Mouse (Mus musculus) olfactory bulb, adult 2 months (tissue): ENCODE measurements at regions not wholly inside any gene's neighbourhood (a gene's known extent, or its start where the extent isn't known, plus 50 kb on each side); places are given as distances from the start of the nearest gene placed in this dataset.

ENCODE experiments used
- H3K27ac ChIP-seq: fragments of 200-500 bp; 2 replicates; pipeline ENCODE4 v1.5.1; 2012; ENCODE audit warnings: low read depth, low read length; ENCODE audit not compliant: insufficient read depth
- H3K4me1 ChIP-seq: fragments of 200-500 bp; 2 replicates; pipeline ENCODE4 v1.6.1; 2012; ENCODE audit warnings: low read length; ENCODE audit not compliant: control insufficient read depth, insufficient read depth
- H3K4me3 ChIP-seq: fragments of 200-500 bp; 2 replicates; pipeline ENCODE4 v1.5.1; 2012; ENCODE audit warnings: mild to moderate bottlenecking, low read depth, low read length, moderate library complexity; ENCODE audit not compliant: insufficient read depth
- CTCF ChIP-seq: fragments of 200-500 bp; IDR thresholded peaks from 2 replicates; pipeline ENCODE4 v1.5.1; 2012; ENCODE audit warnings: low read depth, mild to moderate bottlenecking, low read length, moderate library complexity; ENCODE audit not compliant: insufficient read depth
- POLR2A ChIP-seq: fragments of 200-500 bp; IDR thresholded peaks from 2 replicates; pipeline ENCODE4 v1.6.1; 2012; ENCODE audit warnings: mild to moderate bottlenecking, low read depth, low read length, moderate library complexity; ENCODE audit not compliant: insufficient read depth
- WGBS: fragments of 180-500 bp; shearing (Covaris S2); methylation state at CpG from one replicate; pipeline ENCODE4 v1.1.7; 2018; 5-methylcytosine and 5-hydroxymethylcytosine counted together

- 28% methylated on average over 8 of the region's 8 CpGs for WGBS
- H3K27ac ChIP-seq: peak overlapping the region; percentile 81
- no peak overlapping the region for H3K4me3 ChIP-seq
- TF ChIP-seq CTCF (no peak), POLR2A (no peak)
- H3K4me1 ChIP-seq: peaks cover 33% of the 10 kb centered on the region
Observed at GRCm38 (mm10) chr3:52180306-52180705, 75.4 kb upstream of the Maml3 start.

DNA sequence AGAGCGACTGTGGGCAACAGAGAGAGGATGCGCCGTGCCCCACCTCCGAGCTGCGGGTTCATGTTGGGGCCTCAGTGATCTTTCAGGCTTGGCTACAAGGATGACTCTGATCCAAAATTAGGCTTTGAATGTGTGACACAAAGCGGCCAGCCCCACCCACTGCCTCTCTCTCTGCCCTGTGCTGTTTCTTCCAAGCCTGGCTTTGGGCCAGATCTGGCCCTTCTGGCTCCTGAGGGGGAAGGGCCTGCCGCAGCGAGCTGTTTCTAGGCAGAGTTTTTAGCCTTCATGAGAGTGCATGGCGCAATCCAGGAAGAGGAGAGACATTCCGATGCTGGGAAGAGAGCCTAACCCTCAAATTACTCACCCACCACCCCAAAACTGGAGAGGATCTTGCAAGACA, 75.9 kb upstream of the Maml3 start:
- Histone ChIP-seq H3K4me1 (peaks cover 31% of the 10 kb centered on the region), H3K27ac (peak overlapping the region; percentile 81), H3K4me3 (no peak overlapping the region)
- 14% methylated on average over 10 of the region's 10 CpGs for WGBS
- no peak for TF ChIP-seq CTCF
- no peak for TF ChIP-seq POLR2A

DNA sequence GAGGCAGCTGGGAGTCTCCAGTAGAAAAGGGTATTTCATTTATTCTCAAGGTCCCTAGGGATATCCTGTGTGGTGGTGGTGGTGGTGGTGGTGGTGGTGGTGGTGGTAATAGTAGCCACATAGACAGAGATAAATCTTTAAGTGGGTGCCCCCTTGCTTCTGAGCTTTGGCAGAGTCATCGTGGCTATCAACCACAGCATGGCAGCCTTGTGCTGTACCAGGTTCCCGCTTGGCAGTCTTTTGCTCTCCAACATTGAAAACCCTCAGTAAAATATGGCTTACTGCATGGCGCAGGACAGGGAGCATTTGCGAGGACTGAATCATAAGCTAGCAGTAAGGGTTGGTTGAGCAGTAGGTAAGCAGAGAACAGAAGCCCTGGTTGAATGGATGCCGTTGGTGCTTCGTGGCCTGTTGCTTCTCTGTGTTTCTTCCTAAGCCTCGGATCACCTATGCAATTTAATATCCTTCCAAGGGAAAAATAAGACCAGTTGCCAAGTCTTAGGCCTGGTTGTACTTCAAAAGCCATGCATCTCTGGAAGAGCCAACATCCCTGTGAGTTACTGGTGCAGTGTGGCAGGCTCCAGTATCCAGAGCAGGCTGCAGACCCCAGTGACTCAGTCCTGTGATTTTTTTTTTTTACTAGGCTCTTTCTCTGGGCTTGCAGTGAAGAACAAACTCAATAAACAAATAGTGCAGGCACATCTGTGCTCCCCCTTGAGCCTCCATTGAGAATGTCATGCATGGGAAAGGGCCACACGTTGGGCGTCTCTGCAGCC, 76.6 kb upstream of the Maml3 start:
- Histone ChIP-seq H3K27ac (peak overlapping the region; percentile 81; the same call in 1 of the 2 replicates), H3K4me1 (peaks cover 29% of the 10 kb centered on the region), H3K4me3 (no peak overlapping the region)
- TF ChIP-seq POLR2A (no peak), CTCF (no peak)
- 82% methylated on average over 9 of the region's 9 CpGs for WGBS

DNA sequence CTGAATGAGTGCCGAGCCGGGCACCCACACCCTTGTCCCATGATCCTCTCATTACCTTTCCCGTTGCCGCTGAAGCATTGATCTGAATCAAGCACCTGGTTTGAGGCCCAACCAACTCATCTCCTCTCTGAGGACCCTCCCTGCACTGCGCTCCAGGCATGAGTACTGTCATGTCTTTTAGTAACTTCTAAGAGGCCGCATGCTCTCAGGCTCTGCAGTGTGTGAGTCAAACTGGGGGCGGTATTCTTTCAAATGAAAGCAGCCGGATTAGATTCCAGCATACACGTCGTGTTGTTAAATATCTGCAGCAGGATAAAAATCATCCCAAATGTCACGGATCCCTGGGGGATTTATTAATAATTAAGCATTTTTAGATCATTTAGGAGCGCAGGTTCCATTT, 79.4 kb upstream of the Maml3 start:
- H3K27ac ChIP-seq: no peak overlapping the region
- peaks cover 26% of the 10 kb centered on the region for H3K4me1 ChIP-seq
- no peak overlapping the region for H3K4me3 ChIP-seq
- no peak for TF ChIP-seq POLR2A
- TF ChIP-seq CTCF: no peak
- 52% methylated on average over 12 of the region's 12 CpGs for WGBS

DNA sequence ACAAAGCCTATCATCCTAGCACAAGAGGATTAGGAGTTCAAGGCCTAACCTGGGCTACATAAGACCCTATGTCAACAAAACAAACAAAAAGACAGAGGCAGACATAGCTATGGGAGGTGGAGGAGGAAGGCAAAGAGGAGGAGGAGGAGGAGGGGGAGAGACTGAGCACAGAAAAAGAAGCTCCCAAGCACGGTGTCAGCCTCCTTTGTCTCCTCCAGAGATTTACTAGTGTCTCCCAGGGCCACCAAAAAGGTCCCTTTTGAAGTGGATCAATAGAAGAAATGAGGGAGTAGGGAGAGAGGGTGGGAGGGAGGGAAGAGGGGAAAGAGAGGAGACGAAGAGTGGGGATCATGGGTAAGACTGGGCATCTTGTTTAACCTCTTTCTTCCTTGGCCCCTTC, 80.5 kb upstream of the Maml3 start:
- peaks cover 18% of the 10 kb centered on the region for H3K4me1 ChIP-seq
- 65% methylated on average over 2 of the region's 2 CpGs for WGBS
- H3K27ac ChIP-seq: no peak overlapping the region
- TF ChIP-seq POLR2A (no peak), CTCF (no peak)
- no peak overlapping the region for H3K4me3 ChIP-seq

GRCm38 (mm10) chr3:52187401-52187801, 80.7 kb upstream of the Foxo1 start:
- H3K4me1 ChIP-seq: peaks cover 10% of the 10 kb centered on the region
- no peak overlapping the region for H3K27ac ChIP-seq
- no peak overlapping the region for H3K4me3 ChIP-seq
- TF ChIP-seq POLR2A (no peak), CTCF (no peak)
- WGBS: 82% methylated on average over 4 of the region's 4 CpGs

- 92% methylated on average over 6 of the region's 6 CpGs for WGBS
- Histone ChIP-seq H3K27ac (no peak overlapping the region), H3K4me3 (no peak overlapping the region), H3K4me1 (peaks cover 10% of the 10 kb centered on the region)
- TF ChIP-seq CTCF (no peak), POLR2A (no peak)
Observed at GRCm38 (mm10) chr3:52188303-52188702, 79.8 kb upstream of the Foxo1 start.

DNA sequence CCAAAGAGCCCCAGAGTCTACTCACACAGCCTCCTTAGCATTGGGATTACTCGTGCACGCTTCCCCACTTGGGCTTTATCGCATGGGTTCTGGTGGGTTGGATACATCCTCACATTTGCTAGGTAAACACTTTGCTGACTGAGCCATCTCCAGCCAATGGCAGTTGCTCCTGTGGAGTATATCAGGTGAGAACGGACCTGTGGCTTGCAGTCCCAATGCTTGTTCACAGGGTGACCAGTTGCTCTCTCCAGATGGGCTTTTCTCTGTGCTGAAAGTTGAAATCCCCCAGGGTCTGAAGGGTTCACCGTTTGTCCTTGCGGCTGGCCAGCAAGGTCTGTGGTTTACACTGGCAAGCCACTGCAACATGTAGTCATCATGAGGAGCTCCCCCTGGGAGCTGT, 79.1 kb upstream of the Foxo1 start:
- TF ChIP-seq CTCF: no peak
- no peak for TF ChIP-seq POLR2A
- H3K4me1 ChIP-seq: peaks cover 9% of the 10 kb centered on the region

DNA sequence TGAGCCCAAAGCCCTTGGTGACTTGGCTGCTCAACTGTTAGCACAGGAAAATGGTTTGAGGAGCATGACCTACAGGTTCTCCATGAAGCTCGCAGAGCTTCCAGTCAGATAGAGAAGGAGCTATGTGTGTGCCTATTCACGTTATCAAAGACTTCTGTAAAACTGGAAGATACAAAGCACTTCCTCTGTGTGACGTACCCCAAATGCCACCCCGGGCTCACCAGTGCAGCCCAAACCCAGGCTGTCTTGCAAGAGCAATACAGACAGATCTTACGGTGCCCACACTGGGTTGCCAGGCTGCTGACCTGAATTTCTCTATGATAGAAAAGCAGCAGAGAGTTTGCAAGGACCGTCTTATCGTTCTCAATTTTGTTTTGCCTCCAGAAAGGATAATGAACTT, 78.1 kb upstream of the Foxo1 start:
- 87% methylated on average over 7 of the region's 7 CpGs for WGBS
- Histone ChIP-seq H3K27ac (no peak overlapping the region), H3K4me1 (0 out of 2 replicates have a peak, but pooled peaks cover 4% of the 10 kb centered on the region), H3K4me3 (no peak overlapping the region)
- TF ChIP-seq POLR2A (no peak), CTCF (no peak)

More for the DNA sequence above, 79.1 kb upstream of the Foxo1 start:
- H3K27ac ChIP-seq: no peak overlapping the region
- WGBS: 95% methylated on average over 6 of the region's 6 CpGs
- no peak overlapping the region for H3K4me3 ChIP-seq

DNA sequence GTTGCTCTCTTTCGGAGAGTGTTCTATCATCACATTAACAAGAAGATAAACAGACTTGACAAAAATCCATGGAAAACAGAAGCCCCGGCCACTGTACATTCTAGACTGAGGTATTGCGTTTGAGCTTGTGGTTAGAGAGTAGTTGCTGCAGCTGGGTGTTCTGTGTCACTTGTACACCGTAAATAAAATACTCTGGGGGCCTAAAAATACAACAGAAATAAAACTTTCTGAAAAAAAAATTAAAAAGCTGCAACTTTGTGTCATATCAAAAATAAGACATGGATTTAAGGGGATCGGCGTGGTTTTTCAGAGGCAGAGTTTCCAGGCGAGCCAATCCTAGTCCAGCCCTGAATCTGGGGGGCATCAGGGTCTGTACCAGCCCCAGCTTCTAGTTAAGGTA, 75.1 kb upstream of the Foxo1 start:
- no peak overlapping the region for H3K4me3 ChIP-seq
- WGBS: 76% methylated on average over 7 of the region's 7 CpGs
- TF ChIP-seq CTCF: no peak
- TF ChIP-seq POLR2A: no peak
- H3K27ac ChIP-seq: no peak overlapping the region
- peaks cover 13% of the 10 kb centered on the region for H3K4me1 ChIP-seq

DNA sequence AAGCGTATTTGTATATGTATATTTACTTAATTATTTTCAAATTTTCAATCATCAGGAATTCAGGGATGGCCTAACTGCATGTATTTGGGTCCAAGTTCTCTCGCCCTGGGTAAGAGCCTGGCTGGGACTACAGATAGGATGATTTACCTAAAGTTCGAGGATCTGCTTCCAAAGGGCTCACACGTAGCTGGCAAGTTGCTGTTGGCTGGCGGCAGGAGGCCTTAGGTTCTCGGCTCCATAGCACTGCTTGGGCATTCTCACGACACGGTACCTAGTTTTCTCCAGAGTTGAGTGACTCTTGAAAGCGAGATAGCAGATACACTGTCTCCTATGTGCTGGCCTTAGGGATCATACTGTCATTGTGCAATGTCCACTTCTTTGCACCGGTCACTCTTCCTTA, 73.9 kb upstream of the Foxo1 start:
- Histone ChIP-seq H3K4me1 (peaks cover 17% of the 10 kb centered on the region), H3K27ac (no peak overlapping the region), H3K4me3 (no peak overlapping the region)
- 96% methylated on average over 10 of the region's 10 CpGs for WGBS
- TF ChIP-seq CTCF (no peak), POLR2A (no peak)
